Mouse (Mus musculus) CD4-positive helper T cell, adult 2 months (primary cell): ENCODE data around the gene Gpr3.

Experiments
- DNase-seq: peaks from one replicate; pipeline ENCODE4 v3.0.0-alpha.2; 2012; ENCODE audit warnings: low read depth, missing footprints, low spot score

The Gpr3 gene

GRCm38 (mm10) chr4:133198337-133199180 lies 13.8 kb downstream of the Gpr3 start:
- DNase-seq: no peak

GRCm38 (mm10) chr4:133197801-133198286 lies 14.5 kb downstream of the Gpr3 start:
- no peak for DNase-seq

- no peak for DNase-seq
Observed at GRCm38 (mm10) chr4:133197355-133197754, 15.0 kb downstream of the Gpr3 start.

GRCm38 (mm10) chr4:133196852-133197251 lies 15.5 kb downstream of the Gpr3 start:
- no peak for DNase-seq

GRCm38 (mm10) chr4:133196136-133196535 lies 16.2 kb downstream of the Gpr3 start:
- DNase-seq: no peak

- DNase-seq: no peak
Observed at GRCm38 (mm10) chr4:133195014-133195413, 17.3 kb downstream of the Gpr3 start.

GRCm38 (mm10) chr4:133194482-133194881 lies 17.9 kb downstream of the Gpr3 start:
- no peak for DNase-seq

GRCm38 (mm10) chr4:133189396-133189795 lies 22.9 kb downstream of the Gpr3 start:
- DNase-seq: no peak

GRCm38 (mm10) chr4:133186856-133187255 lies 25.5 kb downstream of the Gpr3 start:
- DNase-seq: peak; percentile 31

- no peak for DNase-seq
Observed at GRCm38 (mm10) chr4:133185893-133186292, 26.4 kb downstream of the Gpr3 start.

- peak; percentile 87 for DNase-seq
Observed at GRCm38 (mm10) chr4:133184898-133185665, 27.3 kb downstream of the Gpr3 start.

GRCm38 (mm10) chr4:133184031-133184897 lies 28.1 kb downstream of the Gpr3 start:
- DNase-seq: no peak

GRCm38 (mm10) chr4:133182439-133183033 lies 29.8 kb downstream of the Gpr3 start:
- peak; percentile 35 for DNase-seq

GRCm38 (mm10) chr4:133179258-133179657 lies 33.1 kb downstream of the Gpr3 start:
- no peak for DNase-seq

- DNase-seq: no peak
Observed at GRCm38 (mm10) chr4:133178305-133178704, 34.0 kb downstream of the Gpr3 start.

GRCm38 (mm10) chr4:133176761-133177403 lies 35.5 kb downstream of the Gpr3 start:
- DNase-seq: no peak

- DNase-seq: peak; percentile 51
Observed at GRCm38 (mm10) chr4:133175998-133176760, 36.2 kb downstream of the Gpr3 start.

- no peak for DNase-seq
Observed at GRCm38 (mm10) chr4:133175274-133175673, 37.1 kb downstream of the Gpr3 start.

GRCm38 (mm10) chr4:133174361-133174760 lies 38.0 kb downstream of the Gpr3 start:
- DNase-seq: peak; percentile 65

- DNase-seq: no peak
Observed at GRCm38 (mm10) chr4:133172451-133172850, 39.9 kb downstream of the Gpr3 start.
